Mouse (Mus musculus): ENCODE data around the gene Slc5a5. TPM values are rescaled to one million over a fixed set of nuclear protein-coding genes. Genes with fewer than 3 reads are reported as not detected.

Gene Slc5a5
- polyA plus RNA-seq (2014; fragmentation: Illumina TruSeq; extraction: RNeasy Lipid Tissue Mini Kit (QIAGEN cat#74804); ENCODE audit: low read depth, low replicate concordance): not detected

DNA sequence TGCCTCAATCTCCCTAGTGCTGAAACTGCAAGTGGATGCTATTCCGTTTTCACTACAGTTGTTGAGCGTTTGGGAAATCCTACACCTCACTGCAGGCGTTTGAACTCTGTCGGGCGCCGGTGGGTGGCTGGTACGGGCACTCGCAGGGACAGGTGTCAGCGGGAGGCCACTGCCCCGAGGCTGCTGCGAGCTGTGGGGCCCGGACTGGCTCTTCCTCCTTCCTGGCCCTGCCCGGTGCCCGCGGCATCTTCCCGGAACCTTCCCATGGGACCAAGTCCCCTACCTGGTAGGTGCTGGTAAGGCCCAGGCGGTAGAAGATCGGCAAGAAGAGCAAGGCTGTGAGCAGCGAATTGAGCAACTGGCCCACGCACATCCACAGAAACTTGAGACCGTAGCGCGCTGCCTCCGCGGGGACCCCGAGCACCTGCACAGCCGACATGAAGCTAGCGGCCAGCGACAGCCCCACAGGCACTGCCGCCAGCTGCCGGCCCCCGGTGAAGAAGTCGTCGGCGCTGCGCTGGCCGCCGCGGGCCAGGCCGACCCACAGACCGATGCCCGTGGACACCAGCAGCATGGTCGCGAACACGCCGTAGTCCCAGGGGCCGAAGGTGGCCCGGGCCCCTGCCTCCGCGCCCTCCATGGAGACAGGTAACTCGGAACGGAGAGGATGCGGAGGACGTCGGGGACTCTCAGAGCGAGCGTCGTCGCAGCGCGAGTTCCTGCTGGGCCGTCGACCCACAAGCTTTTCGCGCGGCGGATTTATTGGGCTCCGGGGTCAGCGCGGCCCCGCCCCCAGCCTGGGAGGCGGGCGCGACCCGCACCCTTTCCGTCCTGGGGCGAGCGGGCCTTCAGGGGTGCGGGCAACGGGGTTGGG lies at the start of gene Slc5a5:
Gene Slc5a5 (minus strand): TSS at position 736 of the 874 bp plus-strand sequence.

DNA sequence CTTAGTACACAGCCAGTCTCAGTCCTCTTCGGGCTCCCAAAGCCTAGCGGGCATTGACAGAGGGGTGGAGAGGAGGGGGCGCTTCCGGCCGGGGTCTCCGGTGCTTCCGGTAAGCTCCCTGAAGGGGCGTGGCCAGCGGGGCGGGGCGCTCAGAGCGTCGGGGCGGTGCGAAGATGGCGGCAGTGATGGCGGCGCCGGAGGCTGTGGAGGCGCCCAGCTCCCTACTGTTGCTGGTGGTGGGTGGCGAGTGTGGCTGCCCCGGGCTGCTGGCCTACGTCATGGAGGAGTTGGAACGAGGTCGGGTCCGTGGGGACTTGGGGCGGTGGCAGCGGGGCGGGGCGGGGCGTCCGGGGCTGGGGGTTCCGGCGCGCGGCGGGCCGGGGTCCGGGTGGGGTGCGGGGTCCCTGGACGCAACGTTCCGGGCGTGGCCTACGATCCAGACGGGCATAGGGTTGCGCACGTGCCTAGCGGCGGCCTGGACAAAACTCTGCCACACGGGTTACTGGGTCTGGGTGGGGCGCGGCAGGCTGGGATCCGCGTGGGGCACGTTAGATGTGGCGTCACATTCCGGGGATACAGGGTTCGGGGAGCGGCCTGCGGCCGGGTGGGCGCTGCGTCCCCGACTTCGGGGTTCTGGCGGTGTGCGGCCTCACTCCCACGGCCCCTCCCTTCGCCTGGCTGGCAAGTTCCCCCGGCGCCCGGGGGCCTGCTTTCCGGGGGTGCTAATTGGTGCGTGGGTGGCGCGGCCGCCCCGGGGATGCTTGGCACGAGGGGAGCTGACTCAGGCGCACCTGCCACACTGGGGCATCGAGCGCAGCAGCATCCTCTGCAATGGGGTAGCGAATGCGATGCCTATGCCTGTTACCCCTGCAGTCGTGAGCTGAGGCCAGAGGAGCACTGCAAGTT lies 13.5 kb upstream of the Slc5a5 start, which contains the start of gene Map1s:
Gene Map1s (plus strand): TSS at position 102 of the 906 bp plus-strand sequence.

DNA sequence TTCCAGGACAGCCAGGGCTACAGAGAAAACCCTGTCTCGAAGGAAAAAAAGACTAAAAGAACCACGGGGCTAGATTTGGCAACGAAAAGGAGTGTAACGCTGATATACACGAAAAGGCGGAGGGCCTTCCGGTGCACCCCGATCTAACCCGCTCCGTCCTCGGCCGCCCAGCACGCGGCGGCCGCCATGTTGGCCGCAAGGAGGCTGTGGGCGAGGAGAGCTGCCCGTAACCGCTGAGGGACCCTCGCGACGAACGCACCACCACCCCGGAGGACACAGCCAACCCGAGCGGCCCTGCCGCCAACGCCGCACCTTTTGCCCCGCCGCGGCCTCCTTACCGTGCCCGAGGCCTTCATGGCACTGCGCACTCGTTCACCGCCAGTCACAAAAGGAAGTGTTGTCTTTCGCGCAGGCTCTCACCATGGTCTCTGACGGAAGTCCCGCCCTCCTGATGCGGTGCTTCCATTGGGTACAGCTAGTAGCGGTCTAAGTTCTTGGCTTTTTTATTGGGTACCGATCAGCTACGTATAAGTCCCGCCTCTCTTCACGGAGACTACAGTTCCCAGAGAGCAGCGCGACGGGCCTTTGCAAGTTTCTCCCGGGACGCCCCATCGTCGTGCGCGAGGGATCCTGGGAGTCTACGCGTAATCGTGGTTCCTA lies 4.6 kb upstream of the Slc5a5 start, which contains the start of gene Rpl18a:
Gene Rpl18a (minus strand): TSS at position 392 of the 660 bp plus-strand sequence.

DNA sequence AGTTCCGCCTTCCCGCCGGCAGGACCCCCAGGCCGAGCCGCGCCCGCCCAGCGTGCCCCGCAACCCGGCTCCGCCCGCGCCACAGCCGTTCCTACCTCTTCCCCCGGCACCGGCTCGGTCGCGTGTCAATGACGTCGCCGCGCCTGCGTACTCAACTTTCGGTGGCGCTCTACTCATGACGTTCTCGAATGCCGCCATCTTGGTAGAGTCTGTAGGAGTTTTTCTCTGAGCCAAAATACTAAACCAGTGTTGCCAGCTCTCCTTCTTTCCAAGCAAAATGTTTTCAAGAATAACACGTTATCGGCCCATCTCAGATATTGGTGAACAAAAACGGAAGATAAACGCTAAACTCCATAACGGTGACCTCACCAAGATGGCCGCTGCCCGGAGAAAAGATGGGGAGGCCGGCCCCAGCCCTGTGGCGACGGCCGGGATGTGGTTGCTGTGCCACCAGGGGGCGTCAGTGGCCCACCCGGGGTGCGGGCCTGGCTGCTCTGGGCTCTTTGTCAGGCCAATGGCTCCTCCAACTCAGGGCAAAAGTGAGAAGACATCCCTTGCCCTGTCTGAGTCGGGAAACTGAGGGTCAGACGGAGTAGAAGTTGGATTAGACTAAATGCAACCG lies 19.1 kb downstream of the Slc5a5 start, which contains the start of gene Ccdc124:
Gene Ccdc124 (minus strand): TSS at position 572 of the 622 bp plus-strand sequence.

DNA sequence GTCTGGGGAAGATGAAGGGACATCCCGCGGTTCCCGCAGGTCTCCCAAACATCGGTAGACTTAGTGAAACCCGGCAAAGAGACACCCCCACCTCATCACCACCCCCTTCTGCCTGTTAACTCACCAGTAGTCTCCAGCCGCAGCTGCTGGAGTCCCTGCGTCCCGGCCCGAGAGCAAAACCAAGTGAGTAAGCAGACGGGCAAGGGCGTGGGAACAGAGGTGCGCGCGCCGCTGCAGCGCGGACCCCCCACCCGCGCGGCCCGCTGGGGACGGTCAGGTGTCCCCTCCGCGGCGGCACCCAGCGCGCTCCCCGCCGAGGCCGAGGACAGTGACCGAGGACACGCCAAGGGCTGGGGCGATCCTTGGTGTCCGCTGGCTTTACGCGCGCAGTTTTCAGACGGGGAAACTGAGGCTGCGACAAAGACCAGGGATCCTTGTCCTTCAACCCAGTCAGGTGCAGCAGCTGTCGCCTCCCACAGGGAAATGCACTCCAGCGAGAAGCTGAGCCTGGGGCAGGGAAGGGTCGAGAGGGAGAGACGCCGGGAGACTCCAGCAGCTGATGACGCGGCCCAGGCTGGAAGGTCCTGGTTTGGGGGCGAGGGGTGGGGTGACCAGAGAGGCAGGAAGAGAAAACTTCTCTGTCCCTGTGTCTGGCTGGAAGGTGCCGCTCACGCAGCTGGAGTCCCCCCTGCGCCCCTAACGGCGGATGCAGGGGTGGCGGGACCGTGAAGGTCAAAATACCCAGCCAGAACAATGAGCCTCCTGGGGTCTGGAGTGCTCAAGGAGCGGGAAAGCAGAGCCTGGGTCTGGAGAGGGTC lies 29.5 kb downstream of the Slc5a5 start, which contains the start of gene Kcnn1:
Gene Kcnn1 (minus strand): TSS at position 435 of the 818 bp plus-strand sequence.

DNA sequence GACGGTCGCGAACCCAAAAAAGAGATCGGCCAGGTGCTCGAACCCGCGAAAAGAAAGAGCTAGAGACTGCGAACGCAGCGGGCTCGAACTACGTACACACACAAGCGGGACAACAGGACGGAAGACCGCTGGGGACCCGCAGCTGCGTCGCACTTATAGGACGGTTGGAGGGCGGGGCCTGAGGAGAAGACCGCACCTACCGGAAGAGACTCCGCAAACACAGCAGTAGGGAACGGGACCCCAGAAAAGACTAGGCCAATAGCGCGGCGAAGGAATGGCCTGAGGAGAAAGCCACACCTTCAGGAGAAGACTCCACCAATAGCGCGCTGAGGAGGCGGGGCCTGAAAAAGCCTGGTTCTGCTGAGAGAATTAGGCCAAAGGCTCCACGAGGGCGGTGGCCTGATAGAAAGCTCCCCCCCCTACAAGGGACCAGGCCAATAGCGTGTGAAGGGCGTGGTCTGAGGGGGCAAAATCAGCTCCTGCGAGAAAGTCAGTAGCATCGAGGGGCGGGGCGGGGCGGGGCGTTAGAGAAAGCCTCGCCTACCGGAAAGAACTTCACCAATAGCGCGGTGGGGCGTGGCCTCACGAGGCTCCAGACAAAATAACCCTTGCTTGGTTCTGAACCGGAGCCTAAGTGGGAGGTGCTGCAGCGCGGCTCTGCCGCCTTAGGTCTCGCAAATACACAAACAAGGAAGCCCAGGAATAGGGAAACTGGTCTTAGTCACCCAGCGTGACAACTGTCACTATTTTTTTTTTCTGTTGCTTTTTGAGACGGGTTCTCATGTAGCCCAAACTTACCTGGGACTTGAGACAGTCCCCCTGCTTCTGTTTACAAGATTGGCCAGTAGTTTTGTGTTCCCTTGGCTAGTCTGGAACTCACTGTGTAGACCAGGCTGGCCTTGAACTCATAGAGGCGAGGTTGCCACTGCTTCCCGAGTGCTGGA lies 52.9 kb downstream of the Slc5a5 start, which contains the start of gene Arrdc2:
Gene Arrdc2 (minus strand): TSS at position 313 of the 944 bp plus-strand sequence.

Other genes with a start within 250 kb of the Slc5a5 start
- 45.6 TPM for gene Pgpep1, start 232.4 kb downstream of the Slc5a5 start, polyA plus RNA-seq (2014; fragmentation: Illumina TruSeq; extraction: RNeasy Lipid Tissue Mini Kit (QIAGEN cat#74804); ENCODE audit: low read depth, low replicate concordance)
- not detected for gene Lsm4, start 219.5 kb downstream of the Slc5a5 start, polyA plus RNA-seq (2014; fragmentation: Illumina TruSeq; extraction: RNeasy Lipid Tissue Mini Kit (QIAGEN cat#74804); ENCODE audit: low read depth, low replicate concordance)
- 16.3 TPM for gene Jund, start 193.8 kb downstream of the Slc5a5 start, polyA plus RNA-seq (2014; fragmentation: Illumina TruSeq; extraction: RNeasy Lipid Tissue Mini Kit (QIAGEN cat#74804); ENCODE audit: low read depth, low replicate concordance)
- gene Iqcn, start 189.3 kb downstream of the Slc5a5 start, polyA plus RNA-seq (2014; fragmentation: Illumina TruSeq; extraction: RNeasy Lipid Tissue Mini Kit (QIAGEN cat#74804); ENCODE audit: low read depth, low replicate concordance): not detected
- gene Gm3336, start 174.2 kb downstream of the Slc5a5 start, polyA plus RNA-seq (2014; fragmentation: Illumina TruSeq; extraction: RNeasy Lipid Tissue Mini Kit (QIAGEN cat#74804); ENCODE audit: low read depth, low replicate concordance): not detected
- gene Pde4c, start 169.0 kb downstream of the Slc5a5 start, polyA plus RNA-seq (2014; fragmentation: Illumina TruSeq; extraction: RNeasy Lipid Tissue Mini Kit (QIAGEN cat#74804); ENCODE audit: low read depth, low replicate concordance): 1.3 TPM
- gene Rab3a, start 138.1 kb downstream of the Slc5a5 start, polyA plus RNA-seq (2014; fragmentation: Illumina TruSeq; extraction: RNeasy Lipid Tissue Mini Kit (QIAGEN cat#74804); ENCODE audit: low read depth, low replicate concordance): 2.5 TPM
- gene Mpv17l2, start 131.8 kb downstream of the Slc5a5 start, polyA plus RNA-seq (2014; fragmentation: Illumina TruSeq; extraction: RNeasy Lipid Tissue Mini Kit (QIAGEN cat#74804); ENCODE audit: low read depth, low replicate concordance): 0.65 TPM
- gene Pik3r2, start 116.0 kb downstream of the Slc5a5 start, polyA plus RNA-seq (2014; fragmentation: Illumina TruSeq; extraction: RNeasy Lipid Tissue Mini Kit (QIAGEN cat#74804); ENCODE audit: low read depth, low replicate concordance): 1.5 TPM
- 1.2 TPM for gene Mast3, start 87.7 kb downstream of the Slc5a5 start, polyA plus RNA-seq (2014; fragmentation: Illumina TruSeq; extraction: RNeasy Lipid Tissue Mini Kit (QIAGEN cat#74804); ENCODE audit: low read depth, low replicate concordance)
- not detected for gene Il12rb1, start 84.3 kb downstream of the Slc5a5 start, polyA plus RNA-seq (2014; fragmentation: Illumina TruSeq; extraction: RNeasy Lipid Tissue Mini Kit (QIAGEN cat#74804); ENCODE audit: low read depth, low replicate concordance)
- gene Arrdc2, start 53.0 kb downstream of the Slc5a5 start, polyA plus RNA-seq (2014; fragmentation: Illumina TruSeq; extraction: RNeasy Lipid Tissue Mini Kit (QIAGEN cat#74804); ENCODE audit: low read depth, low replicate concordance): 0.73 TPM
- gene Kcnn1, start 29.5 kb downstream of the Slc5a5 start, polyA plus RNA-seq (2014; fragmentation: Illumina TruSeq; extraction: RNeasy Lipid Tissue Mini Kit (QIAGEN cat#74804); ENCODE audit: low read depth, low replicate concordance): 1.1 TPM
- gene Ccdc124, start 18.8 kb downstream of the Slc5a5 start, polyA plus RNA-seq (2014; fragmentation: Illumina TruSeq; extraction: RNeasy Lipid Tissue Mini Kit (QIAGEN cat#74804); ENCODE audit: low read depth, low replicate concordance): not detected
- 21.7 TPM for gene Rpl18a, start 4.7 kb upstream of the Slc5a5 start, polyA plus RNA-seq (2014; fragmentation: Illumina TruSeq; extraction: RNeasy Lipid Tissue Mini Kit (QIAGEN cat#74804); ENCODE audit: low read depth, low replicate concordance)
- gene Map1s, start 13.2 kb upstream of the Slc5a5 start, polyA plus RNA-seq (2014; fragmentation: Illumina TruSeq; extraction: RNeasy Lipid Tissue Mini Kit (QIAGEN cat#74804); ENCODE audit: low read depth, low replicate concordance): 0.65 TPM

Measured in kidney, adult 10 weeks (tissue).